Mouse (Mus musculus) bone marrow, adult 2 months (tissue): Measurements from ENCODE around the gene Tanc2.

Experiments used
- CTCF ChIP-seq: fragments of 200-500 bp; IDR thresholded peaks from 2 replicates; pipeline ENCODE4 v1.5.1; 2011; ENCODE audit warnings: low read length, control low read depth; ENCODE audit not compliant: control insufficient read depth, insufficient read depth
- POLR2A ChIP-seq: fragments of 200-500 bp; IDR thresholded peaks from 2 replicates; pipeline ENCODE4 v1.6.1; 2011; ENCODE audit warnings: low read depth, mild to moderate bottlenecking, control low read depth, low read length, borderline replicate concordance; ENCODE audit not compliant: control insufficient read depth

DNA sequence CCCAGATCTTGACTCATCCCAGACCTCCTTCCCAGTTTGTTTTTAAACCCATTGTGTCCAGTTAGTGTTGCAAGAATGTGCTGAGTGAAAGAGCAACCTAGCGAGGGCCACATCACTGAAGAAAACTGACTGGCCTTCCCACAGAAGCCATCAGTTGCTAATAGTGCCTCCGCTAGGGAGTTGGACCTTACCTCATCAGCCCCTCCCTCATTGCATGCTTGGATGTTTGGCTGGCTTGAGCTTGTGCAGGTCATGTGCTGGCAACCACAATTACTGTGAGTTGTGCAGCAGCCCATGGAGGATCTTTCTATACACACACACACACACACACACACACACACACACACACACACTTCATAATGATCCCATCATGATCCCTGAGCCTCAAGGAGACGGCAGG lies 341.6 kb downstream of the Tanc2 start:
- TF ChIP-seq CTCF (no peak), POLR2A (no peak)
